Mouse (Mus musculus) testis, postnatal 14 days (tissue): ENCODE measurements around the gene Ehbp1l1.
"Not testable (repeated sequence)": the region's sequence is repeated elsewhere in the genome, so short reads cannot be mapped to it uniquely, and the experiment has no call there.

Experiments
- DNase-seq: peaks from one replicate; pipeline ENCODE4 v3.0.0; 2021; ENCODE audit warnings: low spot score

Ehbp1l1 gene

DNA sequence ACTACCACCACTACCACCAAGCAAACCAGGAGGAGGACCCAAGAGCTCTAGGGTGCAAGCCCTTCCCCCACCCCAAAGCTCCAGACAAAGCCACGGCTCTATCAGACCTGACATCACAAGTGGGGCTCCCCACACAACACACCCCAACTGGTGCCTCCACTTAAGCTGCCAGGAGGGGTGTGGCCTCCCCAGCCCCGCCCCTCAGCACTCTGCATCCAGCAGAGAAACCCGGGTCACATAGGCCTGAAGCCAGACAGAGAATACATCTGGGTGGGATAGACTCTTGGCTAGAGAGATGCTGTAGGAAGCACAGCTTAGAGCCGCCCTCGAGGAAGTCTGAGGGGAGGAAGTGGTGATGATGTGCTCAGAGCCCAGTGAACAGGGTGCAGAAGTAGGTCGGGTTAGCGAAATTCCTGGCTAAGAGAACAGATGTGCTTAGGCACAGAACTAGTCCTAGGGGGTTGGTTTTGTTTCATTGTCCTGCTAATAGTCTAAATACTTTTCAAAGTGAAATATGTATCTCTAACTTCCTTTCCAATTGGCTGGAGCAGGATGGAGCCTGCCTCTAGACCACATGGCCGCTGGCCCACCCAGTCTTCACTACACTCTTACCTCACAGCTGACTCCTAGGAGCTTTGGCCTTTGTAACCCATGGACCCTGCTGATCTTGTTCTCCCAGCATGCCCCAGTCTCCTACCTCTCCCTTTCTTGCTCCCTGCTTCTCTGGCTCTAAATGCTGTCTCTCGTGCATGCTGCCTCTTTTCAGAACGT is 21.1 kb downstream of the Ehbp1l1 start:
- no peak for DNase-seq

GRCm38 (mm10) chr19:5704163-5704800 is 21.8 kb downstream of the Ehbp1l1 start, which contains the start of gene Kcnk7:
TSS of gene Kcnk7 (plus strand) at chr19:5704367.
- no peak for DNase-seq

- DNase-seq = peak; percentile 73
Observed at GRCm38 (mm10) chr19:5695849-5696462, 30.2 kb downstream of the Ehbp1l1 start.

DNA sequence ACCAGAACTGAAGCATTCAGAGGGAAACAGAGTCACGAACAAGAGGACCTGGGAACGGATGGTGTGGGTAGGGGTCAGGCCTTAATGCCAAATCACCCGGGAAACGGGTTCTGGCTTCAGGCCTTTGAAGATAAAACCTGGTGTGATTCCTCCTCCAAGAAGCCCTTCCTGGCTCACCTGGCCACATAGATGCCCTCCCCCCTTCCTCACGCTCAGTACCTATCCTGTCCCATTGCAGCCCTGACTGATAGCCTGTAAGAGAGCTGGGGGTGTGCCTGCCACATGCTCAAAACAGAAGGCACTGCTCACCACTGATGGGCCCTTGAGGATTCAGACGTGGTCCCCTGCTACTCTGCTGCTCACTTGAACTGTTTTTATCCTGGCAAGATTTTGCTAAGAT is 32.3 kb downstream of the Ehbp1l1 start:
- no peak for DNase-seq

GRCm38 (mm10) chr19:5692913-5693396 is 33.2 kb downstream of the Ehbp1l1 start:
- no peak for DNase-seq

- DNase-seq = no peak
Observed at GRCm38 (mm10) chr19:5692086-5692912, 33.8 kb downstream of the Ehbp1l1 start.

- no peak for DNase-seq
Observed at GRCm38 (mm10) chr19:5691601-5692000, 34.5 kb downstream of the Ehbp1l1 start.

GRCm38 (mm10) chr19:5690343-5690735 is 35.8 kb downstream of the Ehbp1l1 start:
- no peak for DNase-seq

GRCm38 (mm10) chr19:5689565-5690342 is 36.4 kb downstream of the Ehbp1l1 start:
- DNase-seq = peak; percentile 87

DNA sequence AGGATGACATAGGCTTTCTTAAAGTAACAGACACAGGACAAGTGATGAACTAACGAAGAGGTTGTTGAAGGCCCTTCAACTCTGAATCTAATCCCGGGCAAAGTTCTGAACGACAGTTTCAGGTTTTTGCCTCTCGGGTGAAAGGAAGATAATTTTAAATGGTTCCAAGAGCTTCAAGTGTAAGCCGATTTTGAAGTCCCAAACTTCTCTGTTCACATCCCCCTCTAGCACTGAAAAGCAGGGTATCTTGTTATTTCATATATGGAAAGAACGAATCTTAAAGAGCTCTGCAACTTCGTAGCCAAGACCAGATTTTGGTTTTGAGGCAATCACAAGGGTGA is 37.1 kb downstream of the Ehbp1l1 start:
- DNase-seq = no peak

GRCm38 (mm10) chr19:5688200-5689087 is 37.7 kb downstream of the Ehbp1l1 start, which contains the start of the genes Map3k11 and Pcnx3:
TSS of gene Map3k11 (plus strand) at chr19:5688742.
TSS of gene Pcnx3 (minus strand) at chr19:5688908.
- DNase-seq = peak; percentile 96

DNA sequence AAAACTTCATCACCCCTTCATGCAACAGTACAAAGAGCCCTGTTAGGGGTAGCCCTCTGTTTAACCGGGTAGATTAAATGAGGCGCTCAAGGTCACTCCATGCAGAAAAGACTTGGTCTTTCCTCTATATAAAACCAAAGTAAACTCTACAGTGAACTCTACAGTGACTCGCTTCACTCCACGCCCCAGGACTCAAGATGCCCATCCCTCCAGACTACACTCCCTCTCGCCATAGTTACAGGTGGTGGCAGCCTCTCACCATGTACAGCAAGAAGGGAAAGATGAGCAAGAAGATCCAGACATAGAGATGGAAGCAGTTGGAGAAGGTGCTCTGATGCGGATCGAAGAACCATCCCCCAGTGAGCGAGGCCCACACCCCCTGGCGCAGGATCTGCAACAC is 38.4 kb downstream of the Ehbp1l1 start:
- no peak for DNase-seq

- not testable (repeated sequence) for DNase-seq
Observed at GRCm38 (mm10) chr19:5686954-5687353, 39.2 kb downstream of the Ehbp1l1 start.

DNA sequence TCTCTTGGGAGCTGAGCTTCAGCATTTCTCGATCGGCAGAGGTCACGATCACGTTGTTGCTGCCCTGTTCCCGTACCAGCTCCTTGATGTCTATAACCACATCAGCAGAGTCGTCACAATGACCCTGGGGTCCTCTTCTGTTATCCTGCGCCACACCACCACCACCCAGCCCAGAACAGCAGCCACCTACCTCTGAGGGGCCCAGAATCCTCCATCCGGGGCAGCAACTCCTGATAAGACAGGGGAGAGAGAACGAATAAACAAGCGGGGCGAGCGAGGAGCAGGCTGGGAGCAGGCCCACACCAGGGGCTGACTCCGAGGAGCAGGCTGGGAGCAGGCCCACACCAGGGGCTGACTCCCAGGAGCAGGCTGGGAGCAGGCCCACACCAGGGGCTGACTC is 39.7 kb downstream of the Ehbp1l1 start:
- DNase-seq = no peak

DNA sequence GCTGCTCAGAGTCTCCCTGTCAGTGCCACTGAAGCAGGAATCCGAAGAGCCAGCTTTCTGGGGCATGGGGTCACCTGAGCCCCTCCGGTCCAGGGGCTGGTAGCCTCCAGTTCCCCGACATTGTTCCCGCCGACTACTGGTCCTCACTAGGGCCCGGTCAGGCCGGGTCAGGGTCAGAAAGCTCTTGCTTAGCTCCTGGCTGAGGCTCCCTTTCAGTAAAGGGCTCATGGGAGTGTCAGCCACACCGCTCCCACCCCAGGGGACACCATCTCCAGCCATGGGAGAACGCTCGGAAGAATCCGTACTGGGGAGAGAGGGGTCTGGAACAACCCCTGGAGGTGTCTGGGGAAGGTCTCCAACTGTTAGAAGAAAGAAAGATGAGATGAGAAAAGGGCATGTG is 40.3 kb downstream of the Ehbp1l1 start:
- no peak for DNase-seq

GRCm38 (mm10) chr19:5685431-5685830 is 40.7 kb downstream of the Ehbp1l1 start:
- no peak for DNase-seq

DNA sequence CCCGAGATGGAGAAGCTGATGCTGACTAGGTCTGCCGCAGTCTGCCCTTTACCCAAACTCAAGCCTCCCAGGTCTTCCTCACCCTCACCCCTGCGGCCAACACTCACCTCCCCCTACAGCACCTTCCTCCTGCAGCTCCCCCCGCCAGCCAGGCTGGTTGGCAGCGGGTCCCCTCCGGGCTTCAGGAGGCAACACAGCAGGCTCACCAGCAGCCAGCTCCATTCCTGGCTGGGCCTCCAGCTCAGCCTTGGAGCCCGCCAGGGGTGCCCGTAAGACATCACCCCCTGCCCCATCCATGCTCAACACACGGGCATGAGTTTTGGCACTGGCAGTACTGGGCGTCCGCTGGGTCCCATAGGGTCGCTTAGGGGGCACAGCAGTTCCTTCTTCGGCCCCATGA is 41.1 kb downstream of the Ehbp1l1 start:
- DNase-seq = no peak

- no peak for DNase-seq
Observed at GRCm38 (mm10) chr19:5684236-5684635, 41.9 kb downstream of the Ehbp1l1 start.

- DNase-seq = no peak
Observed at GRCm38 (mm10) chr19:5680432-5680831, 45.7 kb downstream of the Ehbp1l1 start.

DNA sequence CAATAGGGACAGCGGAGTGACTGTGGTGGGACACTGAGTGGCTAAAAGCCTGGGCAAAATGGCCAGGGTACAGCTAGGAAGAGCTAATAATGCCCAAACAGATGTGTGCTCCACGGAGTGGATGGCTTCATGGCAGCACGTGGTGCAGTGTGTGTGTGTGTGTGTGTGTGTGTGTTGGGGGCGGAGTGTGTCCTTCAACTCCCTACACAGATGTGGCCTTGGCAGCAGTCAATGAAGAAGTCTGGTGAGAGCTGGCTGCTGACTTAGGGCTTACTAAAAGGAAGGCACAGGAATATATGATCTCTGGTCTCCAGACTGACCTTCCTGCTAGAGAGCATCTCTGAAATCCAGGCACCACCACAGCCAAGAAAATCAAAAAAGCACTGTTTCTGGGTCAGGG is 57.7 kb downstream of the Ehbp1l1 start:
- DNase-seq = no peak
